Comparison of ENCODE assay signal across 10 mouse cellular contexts in genomic region chr6:141495634-141496418, GRCm38 (mm10). TPM values are rescaled to one million over a fixed set of nuclear protein-coding genes. Genes with fewer than 3 reads are reported as not detected.
DNase-seq lines count a peak whose midpoint lies in the region; ATAC-seq and TF ChIP-seq lines count a peak whose summit lies in the region.
"Had no signal": no experiment of that assay in that cellular context is flagged by ENCODE, and none has a peak within 500 bp of the region (broad histone marks: within the 10 kb centered on the region; RNA-seq: fewer than 3 reads in every experiment).

No protein-coding gene starts in this region.

- WGBS in lung, embryonic 14.5 days, result 28% methylated on average over 13 of the region's 13 CpGs
- 15% methylated on average over 13 of the region's 13 CpGs for WGBS in embryonic facial prominence, embryonic 12.5 days
- 11% methylated on average over 13 of the region's 13 CpGs for WGBS in neural tube, embryonic 14.5 days

- H3K27ac ChIP-seq in lung, embryonic 14.5 days (ENCODE audit: low read depth), result no peak overlapping the region
- no peak overlapping the region for H3K27ac ChIP-seq in embryonic facial prominence, embryonic 12.5 days
- H3K27ac ChIP-seq in neural tube, embryonic 14.5 days (ENCODE audit: low read depth, low read length), result no peak overlapping the region
- H3K27ac ChIP-seq: heart, adult 2 months had no signal

- DNase-seq in lung, embryonic 14.5 days, result peak; percentile 32
- DNase-seq in lung, postnatal 25 days (ENCODE audit: low spot score), result no peak
- DNase-seq in layer of hippocampus, adult 9-11 months, result peak; percentile 12
- DNase-seq in cerebellum, adult 8-10 months, result no peak
- no peak for DNase-seq in ovary, postnatal 14 days (ENCODE audit: low spot score)
- DNase-seq in cerebellum, postnatal 4 days (ENCODE audit: low spot score in 2 of 2), result no peak
- DNase-seq: cerebellum, postnatal 25 days; heart, adult 2 months had no signal

- H3K9ac ChIP-seq in lung, embryonic 14.5 days, result no peak overlapping the region
- H3K9ac ChIP-seq in embryonic facial prominence, embryonic 12.5 days, result no peak overlapping the region
- H3K9ac ChIP-seq in neural tube, embryonic 14.5 days (replicated peaks; ENCODE audit: low read depth, low read length), result no peak overlapping the region

- TF ChIP-seq CTCF in lung, embryonic 14.5 days (IDR thresholded peaks at IDR 0.05; ENCODE audit: low read depth), result no peak

- ATAC-seq in lung, embryonic 14.5 days (ENCODE audit: insufficient read depth), result peak; percentile 62; the same call in 1 of the 2 replicates
- ATAC-seq in embryonic facial prominence, embryonic 12.5 days (ENCODE audit: insufficient number of reproducible peaks, insufficient read depth, low FRiP score, low TSS enrichment), result peak; percentile 70; the same call in 1 of the 2 replicates
- ATAC-seq in neural tube, embryonic 14.5 days (ENCODE audit: low read depth), result peak; percentile 75

- H3K36me3 ChIP-seq in lung, embryonic 14.5 days (ENCODE audit: insufficient read depth), result 0 out of 2 replicates have a peak, but pooled peaks cover 7% of the 10 kb centered on the region
- peaks cover 6% of the 10 kb centered on the region; the same call in 1 of the 2 replicates for H3K36me3 ChIP-seq in embryonic facial prominence, embryonic 12.5 days
- no peaks in the 10 kb centered on the region for H3K36me3 ChIP-seq in neural tube, embryonic 14.5 days (ENCODE audit: control insufficient read depth, insufficient read depth, low read length)

- no peak overlapping the region for H3K4me2 ChIP-seq in lung, embryonic 14.5 days
- H3K4me2 ChIP-seq in embryonic facial prominence, embryonic 12.5 days (replicated peaks), result no peak overlapping the region; the same call in 1 of the 2 replicates
- no peak overlapping the region for H3K4me2 ChIP-seq in neural tube, embryonic 14.5 days (ENCODE audit: low read depth, low read length)

- no peak overlapping the region for H3K4me3 ChIP-seq in lung, embryonic 14.5 days (ENCODE audit: low read depth, low read length)
- no peak overlapping the region for H3K4me3 ChIP-seq in embryonic facial prominence, embryonic 12.5 days
- no peak overlapping the region for H3K4me3 ChIP-seq in neural tube, embryonic 14.5 days (ENCODE audit: low read depth, low read length)
- H3K4me3 ChIP-seq: heart, adult 2 months had no signal

- H3K27me3 ChIP-seq in lung, embryonic 14.5 days (ENCODE audit: insufficient read depth, low read length), result no peaks in the 10 kb centered on the region
- H3K27me3 ChIP-seq in embryonic facial prominence, embryonic 12.5 days, result no peaks in the 10 kb centered on the region
- H3K27me3 ChIP-seq in neural tube, embryonic 14.5 days (ENCODE audit: control insufficient read depth, insufficient read depth, low read length), result no peaks in the 10 kb centered on the region

- no peaks in the 10 kb centered on the region for H3K4me1 ChIP-seq in lung, embryonic 14.5 days (ENCODE audit: insufficient read depth)
- peaks cover 6% of the 10 kb centered on the region; the same call in 1 of the 2 replicates for H3K4me1 ChIP-seq in embryonic facial prominence, embryonic 12.5 days
- no peaks in the 10 kb centered on the region for H3K4me1 ChIP-seq in neural tube, embryonic 14.5 days (ENCODE audit: control insufficient read depth, insufficient read depth, low read length)

- H3K9me3 ChIP-seq in lung, embryonic 14.5 days (ENCODE audit: low read depth, low read length), result no peaks in the 10 kb centered on the region
- no peaks in the 10 kb centered on the region for H3K9me3 ChIP-seq in embryonic facial prominence, embryonic 12.5 days
- no peaks in the 10 kb centered on the region for H3K9me3 ChIP-seq in neural tube, embryonic 14.5 days (ENCODE audit: control insufficient read depth, low read length)

RNA-seq across cellular contexts. Expression of gene Slco1c1, which starts 28.3 kb away (rescaled TPM):
- 0.18 TPM in 1 of 2 replicates, not detected in the other for polyA plus RNA-seq in lung, embryonic 14.5 days (2014; fragmentation: Nextera tagmentation; extraction: Ambion mirVana)
- 0.17 and 0.28 TPM in 2 replicates for polyA plus RNA-seq in embryonic facial prominence, embryonic 12.5 days (2016; fragmentation: Nextera tagmentation; extraction: Ambion mirVana)
- polyA plus RNA-seq in neural tube, embryonic 14.5 days (2014; fragmentation: Nextera tagmentation; extraction: Ambion mirVana), result 9.2 and 10.4 TPM in 2 replicates

Comparison
In these comparisons a context has a peak if more than half of its experiments do, and no peak if none do; other contexts are left out.
1. DNase-seq: peak in lung, embryonic 14.5 days (single experiment) and layer of hippocampus, adult 9-11 months (single experiment); none in lung, postnatal 25 days (single experiment), cerebellum, adult 8-10 months (single experiment), ovary, postnatal 14 days (single experiment) and cerebellum, postnatal 4 days (0 of 2).
2. Peak in every context shown above with its lines, with median percentiles within 50 percentile points of each other: ATAC-seq.